Mouse (Mus musculus): ENCODE results near the gene Platr17. TPM values are rescaled to one million over a fixed set of nuclear protein-coding genes. Genes with fewer than 3 reads are reported as not detected.
"Not testable (repeated sequence)": the region's sequence is repeated elsewhere in the genome, so short reads cannot be mapped to it uniquely, and the experiment has no call there.

The Platr17 gene
- polyA plus RNA-seq (2014; fragmentation: Nextera tagmentation; extraction: Ambion mirVana), result 0.26 and 0.35 TPM in 2 replicates

DNA sequence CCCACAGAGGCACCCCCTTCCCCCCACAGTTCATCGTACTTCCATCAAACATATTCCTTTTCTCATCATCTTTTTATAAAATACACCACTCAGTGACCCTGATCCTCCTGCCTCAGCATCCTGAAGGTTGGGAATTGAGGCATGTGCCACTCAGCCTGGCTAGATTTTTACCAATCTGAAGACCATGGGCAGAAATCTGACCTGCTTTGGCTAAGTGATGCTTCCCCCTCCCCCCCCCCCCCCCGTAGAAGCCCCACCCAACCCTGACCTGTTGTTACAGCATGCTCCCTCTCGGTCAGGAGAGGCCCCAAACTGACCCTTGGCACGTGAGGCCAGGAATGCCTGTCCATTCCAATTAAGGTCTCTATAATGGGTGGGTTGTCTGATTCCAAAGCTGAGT lies at the start of gene Platr17:
Gene Platr17 (plus strand): TSS at position 301 of the 400 bp plus-strand sequence.
- not testable (repeated sequence) for H3K4me3 ChIP-seq (ENCODE audit: control insufficient read depth in 1 of 2, insufficient read depth in 1 of 2, low read depth in 1 of 2, low read length in 2 of 2); H3K4me1 ChIP-seq (ENCODE audit: control insufficient read depth in 2 of 2, insufficient read depth in 2 of 2, low read length in 2 of 2); H3K27ac ChIP-seq (replicated peaks in 1 of 2; ENCODE audit: control insufficient read depth in 1 of 2, insufficient read depth in 1 of 2, low read depth in 2 of 2, low read length in 2 of 2); H3K36me3 ChIP-seq (ENCODE audit: control insufficient read depth, insufficient read depth, low read length); H3K4me2 ChIP-seq (ENCODE audit: low read length); H3K9ac ChIP-seq (ENCODE audit: low read length); ATAC-seq (ENCODE audit: insufficient number of reproducible peaks, insufficient read depth, low FRiP score, low read depth); H3K27me3 ChIP-seq (ENCODE audit: control insufficient read depth, insufficient read depth, low read length); H3K9me3 ChIP-seq (ENCODE audit: control insufficient read depth, low read length)
- 39% methylated on average over 4 of the region's 4 CpGs for WGBS

DNA sequence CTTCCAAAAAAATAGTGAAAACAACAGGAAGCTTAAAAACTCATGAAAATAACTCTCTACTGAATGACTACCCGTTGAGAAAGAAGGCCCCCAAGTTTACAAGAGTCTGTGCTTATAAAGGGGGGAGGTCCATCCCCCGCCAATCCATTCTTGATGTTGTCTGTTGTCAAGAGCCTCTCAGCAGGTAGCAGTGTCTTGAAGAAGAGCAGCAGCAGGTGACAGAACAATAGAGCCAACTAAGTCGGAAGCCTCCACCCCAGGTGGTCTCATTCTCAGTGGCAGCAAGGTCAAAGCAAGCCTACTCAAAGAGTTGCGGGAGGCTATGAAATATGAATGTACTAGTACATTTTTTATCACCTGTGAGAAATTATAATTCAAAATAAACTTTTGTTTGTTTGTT lies 47.1 kb upstream of the Platr17 start:
- H3K4me1 ChIP-seq (ENCODE audit: control insufficient read depth in 2 of 2, insufficient read depth in 2 of 2, low read length in 2 of 2), result no peaks in the 10 kb centered on the region
- 80% methylated on average over 4 of the region's 4 CpGs for WGBS
- H3K36me3 ChIP-seq (ENCODE audit: control insufficient read depth, insufficient read depth, low read length), result no peaks in the 10 kb centered on the region
- ATAC-seq (ENCODE audit: insufficient number of reproducible peaks, insufficient read depth, low FRiP score, low read depth), result no peak
- no peaks in the 10 kb centered on the region for H3K27me3 ChIP-seq (ENCODE audit: control insufficient read depth, insufficient read depth, low read length)
- H3K4me2 ChIP-seq (ENCODE audit: low read length), result no peak overlapping the region
- no peak overlapping the region for H3K9ac ChIP-seq (ENCODE audit: low read length)
- no peaks in the 10 kb centered on the region; the same call in 1 of the 2 replicates for H3K9me3 ChIP-seq (ENCODE audit: control insufficient read depth, low read length)
- H3K27ac ChIP-seq (replicated peaks in 1 of 2; ENCODE audit: control insufficient read depth in 1 of 2, insufficient read depth in 1 of 2, low read depth in 2 of 2, low read length in 2 of 2), result no peak overlapping the region
- H3K4me3 ChIP-seq (ENCODE audit: control insufficient read depth in 1 of 2, insufficient read depth in 1 of 2, low read depth in 1 of 2, low read length in 2 of 2), result no peak overlapping the region

DNA sequence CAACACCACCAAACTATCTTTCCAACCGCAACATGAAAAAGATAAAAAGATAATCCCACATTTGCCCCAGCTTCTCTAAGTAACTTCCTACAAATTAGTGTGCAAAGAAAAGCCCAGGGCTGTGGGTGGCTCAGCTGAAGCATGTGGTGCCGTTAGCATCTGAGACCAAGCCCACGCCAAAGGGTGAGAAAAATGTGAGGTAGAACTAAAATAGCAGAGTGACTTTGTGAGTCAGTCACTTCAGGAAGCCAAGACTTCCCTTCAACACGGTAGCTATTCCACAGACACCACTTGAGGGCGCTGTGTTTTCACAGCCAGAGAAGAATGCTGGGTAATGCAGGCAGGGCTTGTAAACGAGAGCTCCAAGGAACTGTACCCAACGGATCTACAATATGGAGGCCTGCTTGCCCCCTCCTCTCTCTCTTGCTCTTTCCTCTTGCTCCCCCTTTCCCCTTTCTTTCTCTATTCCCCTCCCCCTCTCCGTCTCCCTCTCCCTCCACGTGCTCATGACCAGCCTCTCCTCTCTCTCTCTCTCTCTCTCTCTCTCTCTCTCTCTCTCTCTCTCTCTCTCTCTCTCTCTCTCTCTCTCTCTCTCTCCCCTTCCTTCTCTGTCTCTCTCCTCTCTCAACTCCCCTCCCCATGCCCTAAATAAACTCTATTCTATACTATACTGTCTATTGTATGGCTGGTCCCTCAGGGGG lies 39.5 kb upstream of the Platr17 start:
- Histone ChIP-seq H3K4me2 (ENCODE audit: low read length) (0 out of 2 replicates have a peak overlapping the region, but pooled peaks have one; percentile 18), H3K4me1 (ENCODE audit: control insufficient read depth in 2 of 2, insufficient read depth in 2 of 2, low read length in 2 of 2) (no peaks in the 10 kb centered on the region; a peak in 1 of 4 replicates), H3K36me3 (ENCODE audit: control insufficient read depth, insufficient read depth, low read length) (no peaks in the 10 kb centered on the region), H3K27me3 (ENCODE audit: control insufficient read depth, insufficient read depth, low read length) (no peaks in the 10 kb centered on the region), H3K9ac (ENCODE audit: low read length) (0 out of 2 replicates have a peak overlapping the region, but pooled peaks have one; percentile 21), H3K4me3 (ENCODE audit: control insufficient read depth in 1 of 2, insufficient read depth in 1 of 2, low read depth in 1 of 2, low read length in 2 of 2) (no peak overlapping the region), H3K9me3 (ENCODE audit: control insufficient read depth, low read length) (no peaks in the 10 kb centered on the region), H3K27ac (replicated peaks in 1 of 2; ENCODE audit: control insufficient read depth in 1 of 2, insufficient read depth in 1 of 2, low read depth in 2 of 2, low read length in 2 of 2) (no peak overlapping the region)
- ATAC-seq (ENCODE audit: insufficient number of reproducible peaks, insufficient read depth, low FRiP score, low read depth), result no peak
- WGBS, result 21% methylated on average over 7 of the region's 9 CpGs

DNA sequence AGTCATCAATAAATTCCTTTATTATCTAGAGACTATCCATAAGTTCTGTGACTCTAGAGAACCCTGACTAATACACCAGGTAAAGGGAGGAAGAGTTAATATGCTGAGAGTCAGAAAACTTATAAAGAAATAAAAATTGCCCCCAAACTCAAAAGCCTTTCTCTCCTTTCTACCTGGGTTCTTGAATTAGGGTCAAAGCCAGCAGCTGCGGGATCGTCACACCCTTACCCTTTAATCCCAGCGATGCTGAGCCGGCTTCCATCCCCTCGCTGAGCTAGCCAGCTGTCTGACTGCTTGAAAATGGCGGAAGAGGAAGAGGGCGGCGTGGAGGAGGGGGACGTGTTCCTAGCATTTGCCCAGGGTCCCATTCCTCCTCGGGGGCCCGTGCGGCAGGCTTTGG lies 31.4 kb upstream of the Platr17 start, which contains the start of gene Gm7029:
Gene Gm7029 (plus strand): TSS at position 301 of the 400 bp plus-strand sequence.
- not testable (repeated sequence) for H3K9ac ChIP-seq (ENCODE audit: low read length); H3K9me3 ChIP-seq (ENCODE audit: control insufficient read depth, low read length); H3K4me3 ChIP-seq (ENCODE audit: control insufficient read depth in 1 of 2, insufficient read depth in 1 of 2, low read depth in 1 of 2, low read length in 2 of 2); ATAC-seq (ENCODE audit: insufficient number of reproducible peaks, insufficient read depth, low FRiP score, low read depth); H3K4me1 ChIP-seq (ENCODE audit: control insufficient read depth in 2 of 2, insufficient read depth in 2 of 2, low read length in 2 of 2); H3K27ac ChIP-seq (replicated peaks in 1 of 2; ENCODE audit: control insufficient read depth in 1 of 2, insufficient read depth in 1 of 2, low read depth in 2 of 2, low read length in 2 of 2); H3K4me2 ChIP-seq (ENCODE audit: low read length); H3K27me3 ChIP-seq (ENCODE audit: control insufficient read depth, insufficient read depth, low read length)
- WGBS, result 76% methylated on average over 3 of the region's 12 CpGs
- H3K36me3 ChIP-seq (ENCODE audit: control insufficient read depth, insufficient read depth, low read length), result peaks cover 30% of the 10 kb centered on the region

DNA sequence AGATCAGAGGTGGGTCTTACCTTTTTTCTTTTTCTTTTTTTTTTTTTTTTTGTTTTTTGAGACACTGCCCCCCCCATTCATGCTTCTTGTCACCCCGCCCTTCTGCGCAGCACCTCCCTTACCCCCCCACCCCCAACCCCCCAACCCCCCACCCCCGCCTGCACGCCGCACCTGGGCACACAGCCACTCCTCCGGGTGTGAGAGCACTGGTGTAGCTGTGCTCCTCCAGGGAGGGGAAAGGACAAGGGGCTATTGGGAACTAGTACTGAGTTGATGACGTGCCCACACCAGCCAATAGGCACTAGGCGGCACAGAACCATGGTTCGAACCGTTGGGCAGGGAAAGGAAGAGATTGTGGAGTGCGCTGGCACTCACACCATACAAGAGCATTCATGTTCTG lies 30.5 kb upstream of the Platr17 start:
- ATAC-seq (ENCODE audit: insufficient number of reproducible peaks, insufficient read depth, low FRiP score, low read depth), result no peak
- 78% methylated on average over 11 of the region's 11 CpGs for WGBS
- Histone ChIP-seq H3K4me1 (ENCODE audit: control insufficient read depth in 2 of 2, insufficient read depth in 2 of 2, low read length in 2 of 2) (no peaks in the 10 kb centered on the region), H3K9me3 (ENCODE audit: control insufficient read depth, low read length) (no peaks in the 10 kb centered on the region), H3K4me3 (ENCODE audit: control insufficient read depth in 1 of 2, insufficient read depth in 1 of 2, low read depth in 1 of 2, low read length in 2 of 2) (no peak overlapping the region), H3K27ac (replicated peaks in 1 of 2; ENCODE audit: control insufficient read depth in 1 of 2, insufficient read depth in 1 of 2, low read depth in 2 of 2, low read length in 2 of 2) (no peak overlapping the region), H3K9ac (ENCODE audit: low read length) (no peak overlapping the region), H3K27me3 (ENCODE audit: control insufficient read depth, insufficient read depth, low read length) (no peaks in the 10 kb centered on the region), H3K36me3 (ENCODE audit: control insufficient read depth, insufficient read depth, low read length) (peaks cover 36% of the 10 kb centered on the region), H3K4me2 (ENCODE audit: low read length) (no peak overlapping the region)

- ATAC-seq (ENCODE audit: insufficient number of reproducible peaks, insufficient read depth, low FRiP score, low read depth), result not testable (repeated sequence)
- WGBS, result 86% methylated on average over 5 of the region's 5 CpGs
- H3K36me3 ChIP-seq (ENCODE audit: control insufficient read depth, insufficient read depth, low read length), result peaks cover 47% of the 10 kb centered on the region
These were observed 29.1 kb upstream of the Platr17 start for GRCm38 (mm10) chr17:33875797-33876196.

GRCm38 (mm10) chr17:33884320-33884719 lies 20.6 kb upstream of the Platr17 start:
- not testable (repeated sequence) for H3K4me2 ChIP-seq (ENCODE audit: low read length); H3K4me3 ChIP-seq (ENCODE audit: control insufficient read depth in 1 of 2, insufficient read depth in 1 of 2, low read depth in 1 of 2, low read length in 2 of 2); H3K27ac ChIP-seq (replicated peaks in 1 of 2; ENCODE audit: control insufficient read depth in 1 of 2, insufficient read depth in 1 of 2, low read depth in 2 of 2, low read length in 2 of 2); H3K27me3 ChIP-seq (ENCODE audit: control insufficient read depth, insufficient read depth, low read length); H3K4me1 ChIP-seq (ENCODE audit: control insufficient read depth in 2 of 2, insufficient read depth in 2 of 2, low read length in 2 of 2); H3K9me3 ChIP-seq (ENCODE audit: control insufficient read depth, low read length); ATAC-seq (ENCODE audit: insufficient number of reproducible peaks, insufficient read depth, low FRiP score, low read depth); H3K9ac ChIP-seq (ENCODE audit: low read length)
- peaks cover 54% of the 10 kb centered on the region for H3K36me3 ChIP-seq (ENCODE audit: control insufficient read depth, insufficient read depth, low read length)
- WGBS, result 85% methylated on average over 10 of the region's 11 CpGs

More at GRCm38 (mm10) chr17:33875797-33876196, 29.1 kb upstream of the Platr17 start:
- H3K27me3 ChIP-seq (ENCODE audit: control insufficient read depth, insufficient read depth, low read length); H3K9ac ChIP-seq (ENCODE audit: low read length); H3K9me3 ChIP-seq (ENCODE audit: control insufficient read depth, low read length); H3K4me2 ChIP-seq (ENCODE audit: low read length); H3K27ac ChIP-seq (replicated peaks in 1 of 2; ENCODE audit: control insufficient read depth in 1 of 2, insufficient read depth in 1 of 2, low read depth in 2 of 2, low read length in 2 of 2); H3K4me3 ChIP-seq (ENCODE audit: control insufficient read depth in 1 of 2, insufficient read depth in 1 of 2, low read depth in 1 of 2, low read length in 2 of 2); H3K4me1 ChIP-seq (ENCODE audit: control insufficient read depth in 2 of 2, insufficient read depth in 2 of 2, low read length in 2 of 2): not testable (repeated sequence)

DNA sequence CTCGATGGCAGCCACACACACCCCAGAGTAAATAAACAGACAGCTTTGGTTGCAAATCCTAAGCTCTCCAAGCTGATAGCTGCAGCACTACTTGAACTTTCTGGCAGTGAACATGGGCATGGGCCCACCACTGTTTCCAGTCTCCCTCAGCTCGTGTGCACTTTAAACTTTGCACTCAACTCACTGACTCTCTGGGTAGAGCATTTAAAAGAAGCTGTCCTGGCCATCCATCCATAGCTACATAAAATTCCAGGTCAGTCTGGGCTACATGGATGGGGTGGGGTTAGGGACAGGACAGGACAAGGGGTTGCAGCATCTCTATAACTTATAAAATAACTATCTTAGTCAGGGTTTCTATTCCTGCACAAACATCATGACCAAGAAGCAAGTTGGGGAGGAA lies 17.1 kb upstream of the Platr17 start:
- not testable (repeated sequence) for H3K4me1 ChIP-seq (ENCODE audit: control insufficient read depth in 2 of 2, insufficient read depth in 2 of 2, low read length in 2 of 2)
- 33% methylated on average over 2 of the region's 2 CpGs for WGBS

More for the DNA sequence above, 17.1 kb upstream of the Platr17 start:
- H3K4me2 ChIP-seq (ENCODE audit: low read length); H3K4me3 ChIP-seq (ENCODE audit: control insufficient read depth in 1 of 2, insufficient read depth in 1 of 2, low read depth in 1 of 2, low read length in 2 of 2); ATAC-seq (ENCODE audit: insufficient number of reproducible peaks, insufficient read depth, low FRiP score, low read depth); H3K9me3 ChIP-seq (ENCODE audit: control insufficient read depth, low read length); H3K27me3 ChIP-seq (ENCODE audit: control insufficient read depth, insufficient read depth, low read length); H3K27ac ChIP-seq (replicated peaks in 1 of 2; ENCODE audit: control insufficient read depth in 1 of 2, insufficient read depth in 1 of 2, low read depth in 2 of 2, low read length in 2 of 2); H3K9ac ChIP-seq (ENCODE audit: low read length): not testable (repeated sequence)
- peaks cover 27% of the 10 kb centered on the region for H3K36me3 ChIP-seq (ENCODE audit: control insufficient read depth, insufficient read depth, low read length)
